Mouse (Mus musculus) small intestine, adult 2 months (tissue): Measurements from ENCODE around the gene Trpc1.

Experiments used
- CTCF ChIP-seq: fragments of 200-500 bp; IDR thresholded peaks from 2 replicates; pipeline ENCODE4 v1.5.1; 2012; ENCODE audit warnings: low read depth, mild to moderate bottlenecking, control low read depth, inconsistent platforms, low read length, moderate library complexity, mixed read lengths; ENCODE audit not compliant: insufficient replicate concordance, insufficient read length; ENCODE audit errors: extremely low read depth
- POLR2A ChIP-seq: fragments of 200-500 bp; IDR thresholded peaks from 2 replicates; pipeline ENCODE4 v1.6.1; 2012; ENCODE audit warnings: low read depth, mild to moderate bottlenecking, control low read depth, inconsistent platforms, low read length, moderate library complexity

DNA sequence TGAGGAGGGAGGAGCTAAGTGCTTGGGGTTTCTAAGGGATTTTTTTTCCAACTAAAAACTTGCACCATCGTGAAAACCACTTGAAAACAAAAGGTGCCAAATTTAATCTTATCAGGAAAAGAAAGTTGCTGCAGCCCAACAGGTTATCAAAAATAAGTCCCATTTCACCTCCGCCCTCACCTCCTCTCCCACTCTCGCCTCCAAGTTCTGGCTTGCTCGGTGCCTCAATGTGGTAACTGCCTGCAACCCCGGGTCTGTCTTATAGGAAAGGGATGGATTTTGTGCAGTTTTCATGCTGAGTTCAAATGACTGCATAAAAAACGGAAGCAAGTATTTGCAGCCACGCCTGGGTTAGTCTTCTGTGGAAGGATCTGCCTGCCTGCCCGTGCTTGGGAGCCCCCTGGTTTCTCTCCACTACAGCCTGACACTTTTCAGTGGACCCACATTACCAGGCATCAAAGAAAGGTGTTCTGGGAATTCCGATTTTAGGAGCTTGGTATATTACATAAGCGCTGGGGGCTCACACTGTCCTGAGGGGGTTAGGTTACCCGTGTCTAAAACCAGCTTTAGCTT, 56.6 kb downstream of the Trpc1 start:
- TF ChIP-seq CTCF (no peak), POLR2A (no peak)
